Comparison of ENCODE assay signal across 14 mouse cellular contexts in the genomic region with DNA sequence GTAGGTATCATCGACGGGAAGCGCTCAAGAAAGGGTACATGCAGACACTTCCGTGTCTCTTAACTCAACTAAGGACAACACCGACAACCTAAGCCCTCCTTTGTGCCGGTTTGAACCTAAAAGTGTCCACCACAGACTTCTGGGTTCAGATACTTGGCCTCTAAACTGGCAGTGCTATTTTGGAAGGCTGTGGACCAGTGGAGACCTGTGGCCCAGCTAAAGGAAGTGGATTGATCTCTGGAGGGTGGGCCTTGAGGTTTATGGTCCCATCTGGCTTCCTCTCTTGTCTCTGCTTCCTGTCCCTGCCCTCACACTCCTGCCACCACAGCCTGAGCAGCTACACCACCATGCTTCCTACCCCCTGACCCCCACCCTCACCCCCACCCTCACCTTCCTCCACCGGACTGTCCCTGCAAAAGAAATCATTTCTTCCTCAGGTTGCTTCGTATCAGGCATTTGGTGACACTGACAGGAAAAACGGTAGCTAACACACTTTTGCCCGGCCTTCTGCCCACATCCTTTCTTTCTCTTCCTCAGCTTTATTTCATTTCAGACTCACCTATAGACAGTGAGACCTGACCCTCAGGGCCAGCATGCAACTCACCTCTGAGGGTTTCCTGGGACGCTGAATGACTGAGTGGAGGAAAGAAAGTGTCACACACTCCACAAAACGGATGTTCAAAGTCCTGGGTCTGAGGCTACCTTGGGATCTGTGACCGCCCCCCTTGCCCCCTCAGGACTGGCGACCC. TPM values are rescaled to one million over a fixed set of nuclear protein-coding genes. Genes with fewer than 3 reads are reported as not detected.
DNase-seq lines count a peak whose midpoint lies in the region; ATAC-seq and TF ChIP-seq lines count a peak whose summit lies in the region.
"Had no signal": no experiment of that assay in that cellular context is flagged by ENCODE, and none has a peak within 500 bp of the region (broad histone marks: within the 10 kb centered on the region; RNA-seq: fewer than 3 reads in every experiment).

No protein-coding gene starts in this region.

- no peak for TF ChIP-seq EP300 in liver, embryonic 14.5 days (IDR thresholded peaks at IDR 0.05; ENCODE audit: low read depth)

- 29% methylated on average over 14 of the region's 14 CpGs for WGBS in liver, embryonic 14.5 days (ENCODE audit: insufficient replicate concordance)

- no peak for TF ChIP-seq CTCF in liver, embryonic 14.5 days (IDR thresholded peaks at IDR 0.05; ENCODE audit: low read depth)

- no peaks in the 10 kb centered on the region for H3K9me3 ChIP-seq in liver, embryonic 14.5 days (ENCODE audit: control insufficient read depth, low read length)
- H3K9me3 ChIP-seq: midbrain, embryonic 10.5 days; neural tube, embryonic 12.5 days had no signal

- DNase-seq in CD4-positive helper T cell, adult 2 months (ENCODE audit: low read depth, low spot score): peak; percentile 60
- DNase-seq in T-cell, adult 2 months (ENCODE audit: low spot score): peak; percentile 57
- DNase-seq in liver, embryonic 14.5 days (ENCODE audit: low read depth in 3 of 3, low spot score in 3 of 3): no peak
- peak; percentile 71 to 75 for DNase-seq in spleen, postnatal 36 days (ENCODE audit: low spot score in 2 of 2)
- DNase-seq in urinary bladder, adult 18-20 months (ENCODE audit: low spot score in 2 of 2): no peak
- no peak for DNase-seq in kidney, adult 18-20 months
- DNase-seq in left cerebral cortex, adult 9 months (ENCODE audit: low spot score in 2 of 2): no peak
- DNase-seq in adrenal gland, postnatal 4 days (ENCODE audit: low spot score in 2 of 2): no peak
- DNase-seq: kidney, postnatal 14 days; lung, adult 2 months; right cerebral cortex, adult 18-20 months had no signal

- H3K27me3 ChIP-seq in liver, embryonic 14.5 days (ENCODE audit: control insufficient read depth, insufficient read depth, low read length): no peaks in the 10 kb centered on the region
- H3K27me3 ChIP-seq: neural tube, embryonic 12.5 days had no signal

- H3K4me3 ChIP-seq in liver, embryonic 14.5 days (ENCODE audit: insufficient read depth in 1 of 2, low read depth in 2 of 2, low read length in 2 of 2): no peak overlapping the region
- H3K4me3 ChIP-seq: midbrain, embryonic 10.5 days; neural tube, embryonic 12.5 days had no signal

- H3K4me1 ChIP-seq in liver, embryonic 14.5 days (replicated peaks; ENCODE audit: control insufficient read depth in 2 of 2, insufficient read depth in 2 of 2, low read length in 1 of 2): peaks cover 3 to 23% of the 10 kb centered on the region in 2 experiments; a peak in 3 of 4 replicates
- H3K4me1 ChIP-seq: midbrain, embryonic 10.5 days; neural tube, embryonic 12.5 days had no signal

- H3K36me3 ChIP-seq in liver, embryonic 14.5 days (replicated peaks; ENCODE audit: control insufficient read depth, insufficient read depth, low read depth): no peaks in the 10 kb centered on the region
- H3K36me3 ChIP-seq: midbrain, embryonic 10.5 days; neural tube, embryonic 12.5 days had no signal

- no peak overlapping the region for H3K4me2 ChIP-seq in liver, embryonic 14.5 days (ENCODE audit: low read depth)
- H3K4me2 ChIP-seq: hindbrain, embryonic 14.5 days; neural tube, embryonic 12.5 days had no signal

- H3K27ac ChIP-seq in liver, embryonic 14.5 days: no peak overlapping the region
- H3K27ac ChIP-seq: hindbrain, embryonic 14.5 days; midbrain, embryonic 10.5 days; neural tube, embryonic 12.5 days had no signal

- no peak overlapping the region for H3K9ac ChIP-seq in liver, embryonic 14.5 days (replicated peaks)
- H3K9ac ChIP-seq: hindbrain, embryonic 14.5 days; neural tube, embryonic 12.5 days had no signal

- ATAC-seq in liver, embryonic 14.5 days (ENCODE audit: insufficient read depth): peak; percentile 43; the same call in 1 of the 2 replicates

RNA-seq across cellular contexts. Expression of a gene that starts 25.7 kb away (rescaled TPM):
- polyA plus RNA-seq in liver, embryonic 14.5 days (2012; rRNA removed): 3.7 TPM in 2 replicates
- polyA plus RNA-seq in liver, embryonic 14.5 days (2014; fragmentation: Nextera tagmentation; extraction: Ambion mirVana): 4.7 and 5.5 TPM in 2 replicates
- total RNA-seq in adrenal gland, postnatal 4 days (2021): 10 to 100 TPM; 15.4 to 17.6 TPM

Comparison
In these comparisons a context has a peak if more than half of its experiments do, and no peak if none do; other contexts are left out.
1. DNase-seq: peak in CD4-positive helper T cell, adult 2 months (single experiment), T-cell, adult 2 months (single experiment) and spleen, postnatal 36 days (2 of 2); none in liver, embryonic 14.5 days (0 of 3), urinary bladder, adult 18-20 months (0 of 2), kidney, adult 18-20 months (single experiment), left cerebral cortex, adult 9 months (0 of 2) and adrenal gland, postnatal 4 days (0 of 2).